Mouse (Mus musculus) forebrain, embryonic 15.5 days (tissue): ENCODE data around the gene Slc38a8. TPM values are rescaled to one million over a fixed set of nuclear protein-coding genes. Genes with fewer than 3 reads are reported as not detected.

Source experiments
- ATAC-seq: fragments of 200-750 bp; cut with Nextera tagmentation; replicated peaks from 2 replicates; pipeline ENCODE4 v1.8.0; 2017; ENCODE audit warnings: mild to moderate bottlenecking, moderate TSS enrichment, moderate library complexity
- H3K27ac ChIP-seq: fragments of 300-500 bp; sonication (generic); replicated peaks from 2 replicates; pipeline ENCODE4 v1.5.1; 2015; ENCODE audit warnings: mild to moderate bottlenecking, inconsistent platforms
- H3K27me3 ChIP-seq: fragments of 300-500 bp; sonication (generic); 2 replicates; pipeline ENCODE4 v1.6.1; 2015; ENCODE audit warnings: inconsistent platforms
- H3K36me3 ChIP-seq: fragments of 300-500 bp; sonication (generic); 2 replicates; pipeline ENCODE4 v1.6.1; 2015; ENCODE audit warnings: mild to moderate bottlenecking, inconsistent platforms
- H3K4me1 ChIP-seq: fragments of 300-500 bp; sonication (generic); 2 replicates; pipeline ENCODE4 v1.6.1; 2015; ENCODE audit warnings: inconsistent platforms
- H3K4me2 ChIP-seq: fragments of 300-500 bp; sonication (generic); replicated peaks from 2 replicates; pipeline ENCODE4 v1.6.1; 2015; ENCODE audit warnings: mild to moderate bottlenecking, inconsistent platforms
- H3K4me3 ChIP-seq: fragments of 300-500 bp; sonication (generic); 2 replicates; pipeline ENCODE4 v1.5.1; 2015; ENCODE audit warnings: mild to moderate bottlenecking, inconsistent platforms
- H3K9ac ChIP-seq: fragments of 300-500 bp; sonication (generic); replicated peaks from 2 replicates; pipeline ENCODE4 v1.6.1; 2015; ENCODE audit warnings: mild to moderate bottlenecking, inconsistent platforms
- H3K9me3 ChIP-seq: fragments of 300-500 bp; sonication (generic); 2 replicates; pipeline ENCODE4 v1.6.1; 2016; ENCODE audit warnings: inconsistent platforms
- WGBS: fragments of 180-500 bp; shearing (Covaris S2); methylation state at CpG from one replicate; pipeline ENCODE4 v1.1.7; 2015; ENCODE audit warnings: mixed read lengths; 5-methylcytosine and 5-hydroxymethylcytosine counted together
- polyA plus RNA-seq: library from polyadenylated mRNA; unstranded; fragments of >200 nt; fragmentation: Nextera tagmentation; extraction: Ambion mirVana; gene quantifications from 2 replicates; pipeline ENCODE4 v1.2.1, GENCODE M21; 2015

The Slc38a8 gene
- polyA plus RNA-seq, 1 experiment from 2014 or later = not detected

DNA sequence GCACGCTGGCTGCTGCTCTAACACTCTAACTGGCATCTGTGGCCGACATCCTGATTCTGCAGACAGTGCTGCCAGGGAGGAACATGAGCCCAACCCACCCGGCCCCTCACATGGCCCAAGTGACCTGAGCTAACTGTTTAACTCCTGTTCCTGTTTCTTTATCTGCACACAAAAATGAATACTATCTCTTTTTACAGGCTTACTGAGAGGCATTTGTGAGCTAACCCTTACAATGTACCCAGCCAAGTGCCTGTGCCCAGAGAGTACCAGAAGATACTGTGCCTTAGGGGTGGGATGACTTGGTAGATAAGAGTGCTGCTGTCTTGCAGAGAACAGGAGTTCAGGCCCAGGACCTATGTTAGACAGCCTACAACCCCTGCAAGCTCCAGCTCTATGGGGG lies 13.4 kb upstream of the Slc38a8 start:
- Histone ChIP-seq H3K36me3 (peaks cover 83% of the 10 kb centered on the region), H3K9ac (no peak overlapping the region), H3K4me2 (no peak overlapping the region), H3K9me3 (no peaks in the 10 kb centered on the region), H3K4me3 (no peak overlapping the region), H3K27me3 (no peaks in the 10 kb centered on the region), H3K4me1 (no peaks in the 10 kb centered on the region), H3K27ac (no peak overlapping the region)
- WGBS = 91% methylated on average over 3 of the region's 3 CpGs
- ATAC-seq = no peak

DNA sequence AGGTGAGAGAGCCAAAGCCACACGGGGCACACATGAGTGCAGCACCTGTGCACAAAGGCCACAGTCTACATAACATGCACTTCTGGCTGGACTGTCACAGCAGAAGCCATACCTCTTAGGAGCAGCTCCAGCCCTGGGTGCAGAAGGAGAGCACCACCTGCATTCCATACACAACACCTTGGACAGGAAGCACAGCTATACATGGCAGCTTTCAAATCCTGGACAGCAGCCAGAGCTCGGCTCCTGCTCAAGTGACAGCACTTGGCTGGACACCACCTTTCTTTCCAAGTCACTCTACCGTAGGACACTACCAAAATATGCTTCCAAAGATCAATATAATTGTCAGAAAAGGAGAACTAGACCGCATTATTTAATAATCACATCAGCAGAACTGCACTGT lies 11.9 kb upstream of the Slc38a8 start:
- H3K36me3 ChIP-seq = peaks cover 83% of the 10 kb centered on the region
- H3K9me3 ChIP-seq = no peaks in the 10 kb centered on the region
- no peak overlapping the region for H3K4me3 ChIP-seq
- 85% methylated on average over 4 of the region's 4 CpGs for WGBS
- H3K27ac ChIP-seq = no peak overlapping the region
- H3K4me1 ChIP-seq = no peaks in the 10 kb centered on the region
- no peaks in the 10 kb centered on the region for H3K27me3 ChIP-seq
- no peak overlapping the region for H3K4me2 ChIP-seq
- H3K9ac ChIP-seq = no peak overlapping the region
- no peak for ATAC-seq

DNA sequence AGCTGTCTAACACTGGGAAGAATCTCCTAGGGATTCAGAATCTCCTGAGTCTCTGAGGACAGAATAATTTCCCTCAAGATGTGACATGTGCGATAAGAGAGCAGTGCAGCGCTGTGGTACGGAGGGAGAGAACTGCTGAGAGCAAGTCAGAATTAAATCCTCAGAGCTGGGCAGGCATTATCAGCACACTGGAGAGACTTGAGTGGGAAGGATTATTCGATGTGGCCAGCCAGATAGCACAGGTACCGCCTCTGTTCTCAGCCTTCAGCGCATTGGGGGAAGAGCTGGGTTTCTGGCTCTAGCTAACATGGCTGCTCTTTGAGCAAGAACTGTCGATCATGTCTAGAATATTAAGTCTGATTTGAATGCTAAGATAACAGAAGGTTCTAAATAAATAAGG lies 10.2 kb upstream of the Slc38a8 start:
- WGBS = 91% methylated on average over 7 of the region's 7 CpGs
- no peak for ATAC-seq
- H3K9ac ChIP-seq = no peak overlapping the region
- no peak overlapping the region for H3K27ac ChIP-seq
- no peaks in the 10 kb centered on the region for H3K4me1 ChIP-seq
- H3K9me3 ChIP-seq = no peaks in the 10 kb centered on the region
- H3K4me3 ChIP-seq = no peak overlapping the region
- no peaks in the 10 kb centered on the region for H3K27me3 ChIP-seq
- H3K4me2 ChIP-seq = no peak overlapping the region
- H3K36me3 ChIP-seq = peaks cover 76% of the 10 kb centered on the region

DNA sequence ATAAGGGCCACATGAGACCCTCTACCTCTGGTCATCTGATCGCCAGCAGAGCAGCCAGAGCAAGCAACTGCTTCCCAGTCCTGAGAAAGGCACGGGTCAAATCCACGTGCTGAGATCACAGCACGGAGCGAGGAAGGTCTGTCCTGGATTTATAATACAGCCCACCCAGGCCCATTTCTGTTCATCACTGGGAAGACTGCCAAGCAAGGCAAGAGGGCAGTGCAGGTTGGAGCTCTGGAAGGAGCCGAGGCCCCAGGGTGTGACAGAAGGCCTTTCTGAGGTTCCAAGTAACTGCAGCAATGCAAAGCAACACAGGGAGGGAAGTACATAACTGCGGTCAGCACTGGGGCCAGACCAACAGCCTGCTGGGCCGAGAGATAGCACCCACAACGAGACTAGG lies 9.0 kb upstream of the Slc38a8 start:
- Histone ChIP-seq H3K4me3 (no peak overlapping the region), H3K36me3 (peaks cover 71% of the 10 kb centered on the region), H3K9ac (no peak overlapping the region), H3K9me3 (no peaks in the 10 kb centered on the region), H3K27ac (no peak overlapping the region), H3K4me2 (no peak overlapping the region), H3K4me1 (no peaks in the 10 kb centered on the region), H3K27me3 (no peaks in the 10 kb centered on the region)
- 85% methylated on average over 9 of the region's 9 CpGs for WGBS
- no peak for ATAC-seq

GRCm38 (mm10) chr8:119506106-119506505 lies 4.6 kb upstream of the Slc38a8 start:
- no peak for ATAC-seq

GRCm38 (mm10) chr8:119505488-119505887 lies 4.0 kb upstream of the Slc38a8 start:
- ATAC-seq = no peak
- Histone ChIP-seq H3K27me3 (no peaks in the 10 kb centered on the region), H3K9me3 (no peaks in the 10 kb centered on the region), H3K4me3 (no peak overlapping the region), H3K4me1 (peaks cover 9% of the 10 kb centered on the region; the same call in 1 of the 2 replicates), H3K36me3 (peaks cover 30% of the 10 kb centered on the region), H3K4me2 (no peak overlapping the region), H3K27ac (no peak overlapping the region), H3K9ac (no peak overlapping the region)
- WGBS = 16% methylated on average over 9 of the region's 9 CpGs

More at GRCm38 (mm10) chr8:119506106-119506505, 4.6 kb upstream of the Slc38a8 start:
- Histone ChIP-seq H3K9ac (no peak overlapping the region), H3K4me2 (no peak overlapping the region), H3K4me1 (peaks cover 9% of the 10 kb centered on the region; the same call in 1 of the 2 replicates), H3K4me3 (no peak overlapping the region), H3K27me3 (no peaks in the 10 kb centered on the region), H3K36me3 (peaks cover 34% of the 10 kb centered on the region), H3K9me3 (no peaks in the 10 kb centered on the region), H3K27ac (no peak overlapping the region)
- WGBS = 82% methylated on average over 8 of the region's 8 CpGs

DNA sequence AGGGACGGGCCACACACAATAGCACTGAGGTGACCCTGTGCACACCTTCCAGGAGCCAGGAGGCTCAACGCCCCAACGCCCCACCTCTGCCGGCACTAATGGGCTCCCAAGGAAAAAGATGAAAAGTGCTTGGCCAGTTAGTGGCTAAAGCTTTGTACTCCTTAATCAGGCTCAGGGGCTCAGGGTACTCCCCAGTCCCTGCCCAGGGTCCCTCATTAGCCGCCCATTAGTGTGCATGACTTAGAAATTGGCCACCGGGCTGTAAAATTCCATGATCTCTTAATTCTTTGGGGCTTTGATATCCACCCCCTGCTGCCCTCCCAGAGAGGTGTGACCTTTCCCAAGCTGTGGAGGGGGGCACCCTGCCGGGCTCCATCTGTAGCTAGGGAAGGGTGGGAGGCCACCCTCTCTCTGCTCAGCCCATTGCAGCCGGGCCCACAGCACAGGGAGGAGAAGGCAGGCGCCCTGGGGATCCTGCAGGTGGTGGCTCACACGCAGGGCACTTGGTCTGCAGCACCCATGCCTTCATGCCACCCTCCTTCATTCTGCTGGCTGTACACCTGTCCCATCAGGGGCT lies 1.8 kb upstream of the Slc38a8 start:
- no peaks in the 10 kb centered on the region for H3K9me3 ChIP-seq
- H3K27ac ChIP-seq = no peak overlapping the region
- H3K4me1 ChIP-seq = peaks cover 9% of the 10 kb centered on the region; the same call in 1 of the 2 replicates
- H3K4me2 ChIP-seq = no peak overlapping the region
- WGBS = 7% methylated on average over 10 of the region's 10 CpGs
- H3K4me3 ChIP-seq = no peak overlapping the region
- H3K27me3 ChIP-seq = no peaks in the 10 kb centered on the region
- H3K36me3 ChIP-seq = peaks cover 8% of the 10 kb centered on the region
- H3K9ac ChIP-seq = no peak overlapping the region
- peak; percentile 51 for ATAC-seq

DNA sequence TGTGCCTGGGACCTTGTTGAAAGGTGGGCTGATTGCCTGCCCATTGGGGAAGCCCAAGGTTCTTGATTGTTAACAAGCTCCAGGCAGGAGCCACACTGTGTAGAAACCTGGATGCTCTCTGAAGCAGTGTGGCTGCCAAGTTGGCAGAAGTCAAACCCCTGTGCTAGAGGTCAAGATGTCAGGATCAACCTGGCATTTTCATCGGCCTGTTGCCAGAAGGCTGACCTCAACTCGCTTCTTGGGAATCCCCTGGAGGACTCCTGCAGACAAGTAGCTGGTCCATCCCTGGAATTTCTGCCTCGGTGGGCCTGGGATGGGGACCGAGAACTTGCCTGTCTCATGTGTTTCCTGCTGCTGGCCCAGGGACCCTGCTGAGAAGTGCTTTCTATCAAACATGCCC lies 613 bp upstream of the Slc38a8 start:
- 62% methylated on average over 4 of the region's 4 CpGs for WGBS
- H3K4me3 ChIP-seq = no peak overlapping the region
- H3K4me1 ChIP-seq = peaks cover 12% of the 10 kb centered on the region; the same call in 1 of the 2 replicates
- no peaks in the 10 kb centered on the region for H3K36me3 ChIP-seq
- no peak overlapping the region for H3K27ac ChIP-seq
- H3K9me3 ChIP-seq = no peaks in the 10 kb centered on the region
- H3K4me2 ChIP-seq = no peak overlapping the region
- no peaks in the 10 kb centered on the region for H3K27me3 ChIP-seq
- no peak overlapping the region for H3K9ac ChIP-seq
- no peak for ATAC-seq

GRCm38 (mm10) chr8:119499836-119500235 lies 1.7 kb downstream of the Slc38a8 start:
- Histone ChIP-seq H3K36me3 (no peaks in the 10 kb centered on the region), H3K9me3 (no peaks in the 10 kb centered on the region), H3K27ac (no peak overlapping the region), H3K4me3 (no peak overlapping the region), H3K9ac (no peak overlapping the region), H3K27me3 (no peaks in the 10 kb centered on the region), H3K4me1 (peaks cover 12% of the 10 kb centered on the region; the same call in 1 of the 2 replicates), H3K4me2 (no peak overlapping the region)
- ATAC-seq = no peak
- WGBS = 89% methylated on average over 2 of the region's 2 CpGs

DNA sequence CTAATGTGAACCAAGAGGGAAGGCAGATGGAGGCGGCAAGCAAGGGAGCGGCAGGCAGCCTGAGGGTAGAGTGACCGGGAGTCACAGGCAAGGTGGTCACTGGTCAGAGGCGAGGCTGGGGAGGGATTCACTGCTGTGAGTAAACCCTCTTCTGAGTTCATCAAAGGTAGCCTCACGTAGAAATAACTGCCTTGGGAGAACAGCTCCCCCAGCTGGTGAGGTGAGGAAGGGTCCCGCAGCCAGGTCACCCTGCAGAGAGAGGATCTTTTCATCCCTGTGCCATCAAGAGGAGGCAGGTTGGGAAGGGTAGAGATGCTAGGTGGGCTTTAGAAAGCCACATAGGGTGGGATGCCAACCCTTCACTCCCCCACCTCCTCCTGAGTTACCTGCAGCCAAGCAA lies 4.7 kb downstream of the Slc38a8 start:
- Histone ChIP-seq H3K4me2 (no peak overlapping the region), H3K9me3 (no peaks in the 10 kb centered on the region), H3K4me3 (no peak overlapping the region), H3K36me3 (no peaks in the 10 kb centered on the region), H3K27ac (no peak overlapping the region), H3K4me1 (peaks cover 3% of the 10 kb centered on the region; the same call in 1 of the 2 replicates), H3K27me3 (no peaks in the 10 kb centered on the region), H3K9ac (no peak overlapping the region)
- ATAC-seq = no peak
- 33% methylated on average over 6 of the region's 6 CpGs for WGBS

DNA sequence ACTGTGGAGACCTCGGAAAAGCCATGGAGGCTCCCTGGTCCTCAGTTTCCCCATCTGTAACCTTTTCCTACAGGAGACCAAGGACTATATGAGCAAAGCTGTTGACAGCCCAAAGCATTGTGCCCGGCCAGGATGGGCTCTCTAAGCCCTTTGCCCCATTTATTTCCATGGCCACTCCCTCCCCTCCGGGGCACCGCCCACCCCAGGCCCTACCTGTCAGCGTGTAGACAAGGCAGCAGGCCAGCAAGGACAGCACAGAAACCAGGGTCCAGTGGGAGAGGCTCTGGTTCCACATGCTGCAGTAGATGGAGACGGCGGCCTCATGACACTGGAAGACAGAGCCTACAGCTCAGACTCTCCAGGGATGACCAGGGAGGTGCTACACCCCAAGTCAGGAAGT lies 14.4 kb downstream of the Slc38a8 start:
- WGBS = 78% methylated on average over 7 of the region's 7 CpGs
- no peaks in the 10 kb centered on the region for H3K27me3 ChIP-seq
- H3K9me3 ChIP-seq = no peaks in the 10 kb centered on the region
- 0 out of 2 replicates have a peak, but pooled peaks cover 3% of the 10 kb centered on the region for H3K4me1 ChIP-seq
- H3K4me3 ChIP-seq = no peak overlapping the region
- no peak overlapping the region for H3K9ac ChIP-seq
- H3K27ac ChIP-seq = no peak overlapping the region
- H3K4me2 ChIP-seq = no peak overlapping the region
- H3K36me3 ChIP-seq = no peaks in the 10 kb centered on the region
- ATAC-seq = no peak

GRCm38 (mm10) chr8:119484145-119484896 lies 17.2 kb downstream of the Slc38a8 start:
- Histone ChIP-seq H3K27ac (no peak overlapping the region), H3K9me3 (no peaks in the 10 kb centered on the region), H3K4me1 (no peaks in the 10 kb centered on the region), H3K4me3 (no peak overlapping the region), H3K4me2 (no peak overlapping the region), H3K9ac (no peak overlapping the region), H3K36me3 (no peaks in the 10 kb centered on the region), H3K27me3 (no peaks in the 10 kb centered on the region)
- ATAC-seq = no peak
- WGBS = 86% methylated on average over 11 of the region's 11 CpGs
